Mouse (Mus musculus): ENCODE measurements at regions not wholly inside any gene's neighbourhood (a gene's known extent, or its start where the extent isn't known, plus 50 kb on each side); places are given as distances from the start of the nearest gene placed in this dataset.

DNA sequence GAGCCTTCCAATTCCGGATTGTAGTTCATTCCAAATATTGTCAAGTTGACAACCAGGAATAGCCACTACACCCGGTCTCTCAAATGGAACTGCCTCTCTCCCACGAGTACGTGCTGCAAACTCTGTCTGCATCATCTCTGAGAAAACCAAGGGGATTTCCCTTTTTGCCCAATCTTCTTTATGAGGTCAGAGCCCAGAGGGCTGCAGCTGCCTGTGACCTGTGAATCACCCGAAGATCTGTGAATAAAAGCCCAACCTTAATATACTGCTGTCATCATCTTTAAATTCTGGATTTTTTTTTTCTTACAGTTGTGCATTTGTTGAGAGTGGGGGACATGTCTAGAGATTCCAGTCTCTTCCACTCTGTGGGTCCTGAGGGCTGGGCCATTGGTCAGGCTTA, 165.6 kb upstream of the Egln3 start:
- TF ChIP-seq POLR2A (IDR thresholded peaks at IDR 0.05; ENCODE audit: insufficient read depth, low read length) (no peak), CTCF (IDR thresholded peaks at IDR 0.05; ENCODE audit: low read depth, low read length) (no peak), EP300 (IDR thresholded peaks at IDR 0.05; ENCODE audit: insufficient read depth, low read depth, low read length) (no peak)
